Mouse (Mus musculus) adrenal gland, adult (tissue): ENCODE data around the gene Atrn.

ENCODE experiments used
- DNase-seq, 2 experiments: peaks; one replicate each; pipeline ENCODE4 v3.0.0; 2022 to 2023; ENCODE audit warnings: low spot score in 1 of 2; ENCODE audit not compliant: inconsistent age in 2 of 2

Atrn gene

DNA sequence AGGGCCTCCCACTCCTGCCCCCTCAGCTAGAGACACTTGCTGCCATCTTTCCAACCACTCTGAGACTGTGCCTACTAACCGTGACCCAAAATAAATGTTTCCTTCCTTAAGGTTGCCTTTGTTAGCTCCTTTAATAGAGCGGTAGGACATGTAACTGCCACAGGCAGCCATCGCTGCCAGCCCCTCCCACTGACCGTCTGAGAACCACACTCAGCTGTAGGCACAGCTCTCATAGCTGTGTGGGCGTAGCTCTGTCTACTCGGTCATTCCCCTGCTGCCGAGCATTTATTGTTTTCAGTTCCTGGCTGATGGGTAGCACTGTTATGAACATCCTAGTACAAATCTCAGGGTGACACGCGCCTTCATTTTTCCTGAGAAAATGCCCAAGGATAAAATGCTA lies 160.0 kb downstream of the Atrn start:
- DNase-seq, result no peak

DNA sequence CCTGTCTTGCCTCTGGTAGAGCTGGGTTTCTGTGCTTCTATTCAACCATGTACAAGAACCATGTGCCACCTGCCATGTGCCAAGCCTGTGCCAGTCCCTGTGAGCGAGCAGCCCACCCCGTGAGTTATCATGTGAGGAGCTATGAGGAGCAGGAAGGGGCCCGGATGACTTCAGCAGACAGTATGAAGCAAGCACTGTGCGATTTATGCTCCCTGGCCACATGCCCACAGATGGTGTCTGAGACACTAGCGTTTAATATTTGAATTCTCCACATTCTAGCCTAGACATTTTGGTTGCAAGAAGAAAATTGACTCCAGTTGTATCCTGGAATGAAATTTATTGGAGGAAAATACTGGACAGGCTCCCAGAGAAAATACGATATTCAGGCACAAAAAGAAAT lies 161.2 kb downstream of the Atrn start:
- DNase-seq, result peak in 1 of 2 experiments; percentile 63

DNA sequence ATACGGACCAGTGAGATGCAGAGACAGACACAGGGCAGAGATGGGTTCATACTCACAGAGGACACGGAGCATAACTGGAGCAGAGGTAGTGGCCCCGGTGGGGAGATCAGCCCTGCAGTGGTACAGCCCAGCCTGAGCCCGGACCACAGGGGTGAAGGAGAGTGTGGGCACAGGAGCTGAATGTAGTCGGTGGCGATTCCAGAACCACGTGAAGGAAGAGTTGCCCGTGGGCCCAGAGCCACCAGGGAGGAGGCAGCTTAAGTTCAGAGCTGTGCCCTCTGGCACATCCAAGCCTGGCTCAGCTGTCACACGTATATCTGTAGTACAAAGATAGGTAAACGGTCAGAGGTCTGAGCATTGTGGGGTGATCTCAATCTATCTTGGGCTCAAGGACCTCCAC lies 166.2 kb downstream of the Atrn start:
- DNase-seq, result no peak
